Mouse (Mus musculus) small intestine, adult 2 months (tissue): ENCODE results near the gene Ghrhr. TPM values are rescaled to one million over a fixed set of nuclear protein-coding genes. Genes with fewer than 3 reads are reported as not detected.
A peak's percentile ranks its signal among the peaks of the same experiment; 100 is the strongest.

ENCODE experiments used
- H3K27ac ChIP-seq: fragments of 200-500 bp; 2 replicates; pipeline ENCODE4 v1.5.1; 2012; ENCODE audit warnings: low read depth, low read length, control low read depth, inconsistent platforms; ENCODE audit not compliant: insufficient read depth
- H3K27me3 ChIP-seq: fragments of 200-500 bp; 2 replicates; pipeline ENCODE4 v1.6.1; 2012; ENCODE audit warnings: mild to moderate bottlenecking, moderate library complexity, low read length, inconsistent platforms; ENCODE audit not compliant: control insufficient read depth, insufficient read depth
- H3K36me3 ChIP-seq: fragments of 200-500 bp; 2 replicates; pipeline ENCODE4 v1.6.1; 2012; ENCODE audit warnings: mild to moderate bottlenecking, low read length, control low read depth, inconsistent platforms; ENCODE audit not compliant: control insufficient read depth, insufficient read depth
- H3K4me1 ChIP-seq: fragments of 200-500 bp; 2 replicates; pipeline ENCODE4 v1.6.1; 2012; ENCODE audit warnings: low read length, inconsistent platforms, mixed read lengths; ENCODE audit not compliant: control insufficient read depth, insufficient read depth, insufficient read length
- H3K4me3 ChIP-seq: fragments of 200-500 bp; 2 replicates; pipeline ENCODE4 v1.5.1; 2012; ENCODE audit warnings: low read depth, mild to moderate bottlenecking, control low read depth, inconsistent platforms, low read length, moderate library complexity
- CTCF ChIP-seq: fragments of 200-500 bp; IDR thresholded peaks from 2 replicates; pipeline ENCODE4 v1.5.1; 2012; ENCODE audit warnings: low read depth, mild to moderate bottlenecking, control low read depth, inconsistent platforms, low read length, moderate library complexity, mixed read lengths; ENCODE audit not compliant: insufficient replicate concordance, insufficient read length; ENCODE audit errors: extremely low read depth
- POLR2A ChIP-seq: fragments of 200-500 bp; IDR thresholded peaks from 2 replicates; pipeline ENCODE4 v1.6.1; 2012; ENCODE audit warnings: low read depth, mild to moderate bottlenecking, control low read depth, inconsistent platforms, low read length, moderate library complexity
- WGBS: fragments of 180-500 bp; shearing (Covaris S2); methylation state at CpG from one replicate; pipeline ENCODE4 v1.1.7; 2018; 5-methylcytosine and 5-hydroxymethylcytosine counted together
- polyA plus RNA-seq: library from polyadenylated mRNA; depleted of rRNA; stranded (reverse); fragments of >200 nt; gene quantifications from 2 replicates; pipeline ENCODE4 v1.2.3, GENCODE M21; 2012

Gene Ghrhr
- polyA plus RNA-seq, 1 experiment, result 0.18 TPM

DNA sequence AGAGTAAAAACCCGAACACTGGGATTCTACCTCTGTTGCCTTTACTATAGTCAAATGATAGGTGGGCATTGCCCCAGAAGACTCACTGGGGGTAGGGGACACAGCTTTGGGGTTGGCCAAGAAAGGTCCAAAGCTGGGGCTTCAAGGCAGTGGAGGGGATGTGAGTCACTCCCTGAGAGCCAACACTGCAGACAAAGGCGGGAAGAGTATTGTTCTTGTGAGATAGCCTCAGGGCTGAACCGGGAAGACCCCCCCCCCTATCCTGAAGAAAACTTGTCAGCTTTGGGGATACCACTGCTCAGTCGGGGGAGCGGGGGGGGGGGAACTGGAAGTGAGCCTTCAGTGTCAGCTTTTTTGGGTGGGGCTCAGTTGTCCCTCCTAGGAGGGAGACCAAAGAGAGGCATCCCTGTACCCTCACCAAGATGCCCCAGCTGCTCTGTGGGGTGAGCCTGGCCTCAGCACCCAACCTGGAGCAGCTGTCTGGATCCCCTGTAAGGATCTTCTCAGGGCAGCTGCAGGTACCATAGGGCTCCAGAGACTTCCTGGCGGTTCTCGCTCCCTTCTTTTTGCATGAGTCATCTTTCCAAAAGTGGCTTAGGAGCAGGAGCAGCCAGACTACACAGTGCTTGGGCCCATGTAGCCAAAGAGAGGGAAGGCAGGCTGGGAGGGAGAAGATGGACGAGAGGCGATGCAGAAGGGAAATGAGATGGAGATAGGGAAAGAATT is 31.6 kb upstream of the Ghrhr start:
- Histone ChIP-seq H3K36me3 (peaks cover 18% of the 10 kb centered on the region), H3K4me1 (peaks cover 14% of the 10 kb centered on the region), H3K4me3 (no peak overlapping the region), H3K27ac (no peak overlapping the region), H3K27me3 (no peaks in the 10 kb centered on the region)
- whole genome bisulfite sequencing, result 72% methylated on average over 9 of the region's 9 CpGs
- no peak for TF ChIP-seq CTCF
- TF ChIP-seq POLR2A, result no peak

DNA sequence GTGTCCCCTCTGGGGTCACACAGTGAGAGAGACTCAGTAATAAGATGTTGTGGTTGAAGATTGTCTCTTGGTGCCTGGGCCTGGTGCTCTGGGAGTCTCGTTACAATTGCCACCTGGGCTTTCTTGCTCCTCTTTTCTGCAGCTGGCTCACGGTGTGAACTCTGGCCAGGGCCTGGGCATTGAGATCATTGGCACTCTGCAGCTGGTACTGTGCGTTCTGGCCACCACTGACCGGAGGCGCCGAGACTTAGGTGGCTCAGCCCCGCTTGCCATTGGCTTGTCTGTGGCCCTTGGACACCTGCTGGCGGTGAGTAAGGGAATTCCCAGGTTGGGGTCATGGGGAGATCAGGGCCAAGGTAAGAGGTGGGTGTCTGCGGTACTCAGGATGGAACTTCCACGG is 30.8 kb upstream of the Ghrhr start:
- Histone ChIP-seq H3K4me3 (no peak overlapping the region), H3K27ac (no peak overlapping the region), H3K4me1 (peaks cover 17% of the 10 kb centered on the region), H3K36me3 (peaks cover 18% of the 10 kb centered on the region), H3K27me3 (no peaks in the 10 kb centered on the region)
- WGBS, result 74% methylated on average over 10 of the region's 10 CpGs
- TF ChIP-seq POLR2A, result no peak
- no peak for TF ChIP-seq CTCF

DNA sequence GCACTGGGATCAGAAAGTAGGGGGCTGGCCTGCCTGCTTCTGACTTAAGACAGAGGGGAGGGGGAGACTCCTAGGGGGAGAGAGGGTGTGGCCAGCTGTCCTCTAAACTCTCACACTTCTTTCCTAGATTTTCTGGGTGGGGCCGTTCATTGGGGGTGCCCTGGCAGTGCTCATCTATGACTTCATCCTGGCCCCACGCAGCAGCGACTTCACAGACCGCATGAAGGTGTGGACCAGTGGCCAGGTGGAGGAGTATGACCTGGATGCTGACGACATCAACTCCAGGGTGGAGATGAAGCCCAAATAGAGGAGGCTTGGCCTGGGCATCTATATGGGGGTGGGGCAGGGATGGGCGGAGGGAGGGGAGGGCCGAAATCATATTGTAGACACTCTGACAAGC is 29.6 kb upstream of the Ghrhr start:
- Histone ChIP-seq H3K27ac (no peak overlapping the region), H3K27me3 (no peaks in the 10 kb centered on the region), H3K4me3 (no peak overlapping the region), H3K4me1 (peaks cover 24% of the 10 kb centered on the region), H3K36me3 (peaks cover 18% of the 10 kb centered on the region; the same call in 1 of the 2 replicates)
- 70% methylated on average over 7 of the region's 7 CpGs for WGBS
- TF ChIP-seq CTCF (no peak), POLR2A (no peak)

DNA sequence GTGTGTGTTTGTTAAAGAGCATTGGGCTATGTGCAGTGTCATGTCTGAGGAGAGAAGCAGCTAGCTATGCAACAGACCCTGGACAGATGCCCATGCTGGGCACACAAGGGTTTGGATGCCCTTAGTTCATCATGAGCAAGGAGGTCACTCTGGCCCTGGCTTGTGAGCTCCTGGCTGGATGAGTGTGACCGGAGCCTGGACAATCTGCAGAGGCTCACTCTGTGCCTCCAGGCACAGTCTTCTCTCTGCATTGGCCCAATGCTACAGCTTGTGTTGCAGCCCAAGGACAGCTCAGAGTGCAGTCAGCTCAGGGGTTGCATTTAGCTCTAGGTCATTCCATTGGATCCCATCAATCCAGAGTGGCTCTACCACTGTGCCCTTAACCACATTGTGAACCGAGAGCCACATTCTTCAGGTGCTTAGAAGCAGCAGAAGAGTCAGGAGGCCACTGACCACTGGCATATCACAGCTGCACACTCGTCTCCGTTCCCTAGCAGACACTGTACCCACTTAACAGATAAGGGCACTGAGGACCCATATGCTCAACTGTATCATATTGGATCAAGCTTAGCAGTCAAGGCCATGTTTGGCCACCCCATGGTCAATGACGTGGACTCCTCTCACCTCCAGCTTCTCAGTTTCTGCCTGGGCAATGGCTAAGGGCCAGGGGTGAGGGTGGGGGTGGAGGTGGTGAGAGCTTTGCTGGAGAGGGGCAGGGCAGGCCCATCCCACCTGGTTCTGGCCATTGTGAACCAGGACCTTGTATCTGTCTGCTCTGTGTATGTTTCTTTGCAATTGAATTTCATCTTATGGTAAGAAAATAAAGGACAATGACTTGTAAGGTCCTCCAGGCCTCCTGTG is 28.2 kb upstream of the Ghrhr start:
- H3K4me1 ChIP-seq, result peaks cover 17% of the 10 kb centered on the region; the same call in 1 of the 2 replicates
- H3K27ac ChIP-seq, result no peak overlapping the region
- peaks cover 18% of the 10 kb centered on the region; the same call in 1 of the 2 replicates for H3K36me3 ChIP-seq
- H3K27me3 ChIP-seq, result no peaks in the 10 kb centered on the region
- 93% methylated on average over 5 of the region's 5 CpGs for WGBS
- H3K4me3 ChIP-seq, result no peak overlapping the region
- TF ChIP-seq CTCF, result no peak
- TF ChIP-seq POLR2A, result no peak

DNA sequence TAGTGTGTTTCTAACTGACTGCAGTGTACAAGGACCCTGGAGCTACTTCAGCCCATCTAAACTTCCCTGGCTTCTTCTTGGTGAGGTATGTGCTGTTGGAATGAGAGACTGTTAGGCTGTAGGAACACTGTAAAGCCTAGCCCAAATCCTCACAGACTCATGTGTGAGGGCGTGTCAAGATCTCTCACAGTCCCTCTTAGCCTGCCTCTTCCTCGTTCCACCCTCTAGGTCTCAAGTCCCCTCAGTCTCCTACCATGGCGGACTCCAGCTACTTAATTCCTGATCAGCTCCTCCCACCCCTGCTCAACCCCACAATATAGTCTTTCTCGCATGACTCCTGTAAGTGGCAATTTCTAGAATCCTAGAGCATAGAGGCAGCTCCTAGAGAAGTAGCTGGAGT is 26.9 kb upstream of the Ghrhr start:
- Histone ChIP-seq H3K27ac (0 out of 2 replicates have a peak overlapping the region, but pooled peaks have one; percentile 6), H3K4me1 (peaks cover 17% of the 10 kb centered on the region; the same call in 1 of the 2 replicates), H3K27me3 (no peaks in the 10 kb centered on the region), H3K36me3 (peaks cover 18% of the 10 kb centered on the region; the same call in 1 of the 2 replicates), H3K4me3 (no peak overlapping the region)
- TF ChIP-seq CTCF (no peak), POLR2A (no peak)
- 66% methylated on average over 4 of the region's 4 CpGs for WGBS

DNA sequence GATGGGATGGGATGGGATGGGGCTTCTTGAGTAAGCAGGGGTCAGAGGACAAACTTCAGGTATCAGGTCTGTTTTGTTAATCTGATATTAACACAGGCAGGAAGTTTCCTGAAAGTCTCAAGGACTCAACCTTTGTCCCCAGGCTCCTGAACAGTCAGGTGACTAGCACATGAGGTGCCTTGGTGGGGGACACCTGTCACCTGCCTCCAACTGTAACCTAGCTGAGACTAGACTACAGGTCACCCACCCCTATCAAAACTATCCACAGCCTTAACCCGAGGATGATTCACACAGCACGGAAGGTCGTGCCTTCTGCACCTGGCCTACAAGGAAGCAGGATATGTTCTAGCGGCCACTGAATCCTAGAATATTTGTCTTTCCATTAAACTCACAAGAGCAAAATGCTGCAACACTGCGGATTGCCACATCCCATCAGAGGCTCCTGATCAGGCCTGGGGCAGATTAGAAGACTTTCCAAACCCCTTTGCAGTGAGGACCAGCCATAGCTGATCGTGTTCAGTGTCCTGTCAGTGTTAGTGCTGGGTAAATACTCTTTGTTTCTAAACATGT is 25.6 kb upstream of the Ghrhr start:
- TF ChIP-seq CTCF, result no peak
- no peak for TF ChIP-seq POLR2A
- peak overlapping the region; percentile 44 for H3K27ac ChIP-seq
- WGBS, result 33% methylated on average over 6 of the region's 6 CpGs
- H3K36me3 ChIP-seq, result peaks cover 16% of the 10 kb centered on the region; the same call in 1 of the 2 replicates
- no peaks in the 10 kb centered on the region for H3K27me3 ChIP-seq
- H3K4me1 ChIP-seq, result peaks cover 26% of the 10 kb centered on the region; the same call in 1 of the 2 replicates
- H3K4me3 ChIP-seq, result no peak overlapping the region
